Mouse (Mus musculus) megakaryocyte, embryonic 14.5 days (primary cell): ENCODE data around the gene Nelfe.

ENCODE experiments used
- FLI1 ChIP-seq: IDR thresholded peaks from 2 replicates; pipeline ENCODE4 v1.6.1; 2012; ENCODE audit warnings: low read length, inconsistent platforms, mixed read lengths
- GATA1 ChIP-seq: IDR thresholded peaks from 3 replicates; pipeline ENCODE4 v1.6.1; 2012; ENCODE audit warnings: mixed read lengths, low read length, inconsistent platforms, borderline replicate concordance

- no peak for TF ChIP-seq GATA1
- no peak for TF ChIP-seq FLI1
These were observed 40.0 kb downstream of the Nelfe start for GRCm38 (mm10) chr17:34890074-34890743.
